Mouse (Mus musculus): ENCODE data around the gene Slc13a3.

The Slc13a3 gene

DNA sequence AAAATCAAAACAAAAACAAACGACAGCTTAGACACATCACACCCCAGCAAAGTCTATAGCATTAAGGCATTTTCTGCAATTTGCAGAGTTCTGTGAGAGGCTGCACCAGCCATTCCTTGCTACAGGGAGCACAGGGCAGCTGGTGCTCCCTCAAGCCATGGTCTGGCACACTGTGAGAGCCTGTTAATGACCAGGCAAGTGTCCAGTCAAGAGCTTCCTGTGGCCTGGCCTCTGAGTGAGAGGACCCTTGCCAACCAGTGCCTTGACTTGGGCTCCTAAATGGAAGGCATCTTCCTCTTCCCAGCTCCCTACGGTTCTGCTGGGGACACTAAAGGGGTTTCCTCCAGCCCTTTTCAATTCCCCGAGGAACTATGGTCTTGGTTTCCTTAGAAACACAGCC lies 59.1 kb downstream of the Slc13a3 start:
- DNase-seq (ENCODE audit: low spot score) = no peak

GRCm38 (mm10) chr2:165407700-165408301 lies 65.2 kb downstream of the Slc13a3 start:
- DNase-seq (ENCODE audit: low spot score) = no peak

DNA sequence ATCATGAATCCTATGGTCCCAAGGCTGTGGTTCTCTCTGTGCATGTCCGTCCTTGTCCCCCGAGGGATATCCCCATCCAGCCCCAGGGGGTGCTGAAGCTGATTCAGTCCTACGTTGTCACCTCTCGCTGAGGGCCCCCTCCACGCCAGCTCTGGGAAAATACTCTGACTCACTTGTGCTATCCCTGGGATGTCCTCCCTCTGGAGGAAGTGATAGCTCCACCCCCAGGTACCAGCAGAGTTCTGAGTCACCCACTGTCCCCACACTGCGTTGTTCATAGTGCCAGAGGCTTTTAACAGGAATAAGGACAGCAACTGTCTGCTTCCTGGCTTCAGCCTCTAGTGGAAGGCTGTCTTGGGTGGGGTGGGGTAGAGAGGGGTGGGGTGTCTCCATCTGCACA lies 67.7 kb downstream of the Slc13a3 start:
- DNase-seq (ENCODE audit: low spot score) = no peak

DNA sequence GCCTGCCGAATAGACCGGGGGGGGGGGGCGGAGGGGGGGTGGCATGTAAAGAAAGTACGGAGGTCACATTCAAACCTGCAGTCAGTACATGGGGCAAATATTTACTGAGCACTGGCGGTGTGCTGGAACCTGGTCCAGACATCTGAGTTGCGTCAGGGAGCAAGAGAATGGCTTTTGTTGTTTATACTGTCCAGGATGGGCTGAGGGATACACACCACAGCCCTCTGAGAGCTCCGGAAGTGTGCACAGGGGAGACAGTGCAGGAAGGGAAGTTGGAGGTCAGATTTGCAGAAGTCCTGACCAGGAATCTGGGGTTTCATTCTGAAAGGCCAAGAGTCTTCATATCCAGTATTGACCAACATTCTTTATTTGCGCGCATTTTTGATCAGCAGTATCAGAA lies 68.1 kb downstream of the Slc13a3 start:
- DNase-seq (ENCODE audit: low spot score) = no peak

DNA sequence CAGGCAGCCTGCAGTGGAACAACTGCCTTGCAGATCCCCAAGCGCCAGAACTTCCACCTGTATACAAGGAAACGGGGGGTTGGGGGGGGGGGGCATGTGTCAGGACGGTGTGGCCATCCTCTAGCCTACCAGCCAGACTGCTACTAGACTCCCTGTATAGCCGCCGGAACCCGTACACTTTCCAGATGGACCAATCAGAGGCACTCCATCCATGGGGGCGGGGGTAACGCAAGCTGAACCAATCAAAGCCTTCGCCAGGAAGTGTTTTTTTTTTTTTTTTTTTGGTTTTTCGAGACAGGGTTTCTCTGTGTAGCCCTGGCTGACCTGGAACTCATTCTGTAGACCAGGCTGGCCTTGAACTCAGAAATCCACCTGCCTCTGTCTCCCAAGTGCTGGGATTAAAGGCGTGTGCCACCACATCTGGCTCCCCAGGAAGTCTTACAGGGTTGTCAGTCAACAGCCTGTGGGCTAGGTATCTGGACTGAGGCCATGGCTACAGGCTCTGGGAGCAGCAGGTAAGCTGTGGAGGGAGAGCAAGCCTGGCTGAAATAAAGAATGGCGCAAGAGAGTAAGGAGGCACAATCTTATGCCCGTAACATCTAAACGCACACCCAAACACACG lies 74.8 kb downstream of the Slc13a3 start:
- no peak for DNase-seq (ENCODE audit: low spot score)

DNA sequence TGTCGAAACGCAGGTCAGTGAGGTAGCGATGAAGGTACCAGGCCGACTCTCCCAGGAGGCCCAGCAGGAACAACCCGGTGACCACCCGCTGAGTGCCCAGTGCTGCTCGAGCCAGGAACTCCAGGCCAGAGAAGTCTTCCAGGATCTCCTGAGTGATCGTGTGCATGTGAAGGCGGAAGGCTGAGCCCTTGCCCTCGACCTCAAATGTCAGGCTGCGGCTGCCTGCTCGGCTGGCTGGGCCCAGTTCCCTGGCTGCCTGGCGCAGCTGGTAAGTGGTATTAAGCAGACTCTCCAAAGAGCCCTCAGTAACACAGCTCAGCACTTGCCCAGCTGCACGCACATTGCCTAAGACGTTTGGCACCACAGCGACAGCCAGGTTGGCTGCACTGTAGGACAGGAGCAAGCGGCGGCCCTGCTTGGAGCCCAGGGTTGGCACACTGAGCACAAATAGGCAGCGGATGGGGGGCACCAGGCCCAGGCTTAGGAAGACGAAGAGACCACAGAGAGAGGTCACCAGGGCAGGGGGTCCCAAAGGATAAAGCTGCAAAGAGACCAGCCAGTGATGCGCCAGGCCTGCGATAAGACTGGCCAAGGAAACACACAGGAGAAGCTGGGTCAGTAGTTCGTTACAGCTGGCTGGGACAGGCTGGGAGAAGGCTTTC lies 75.4 kb downstream of the Slc13a3 start:
- DNase-seq (ENCODE audit: low spot score) = no peak

- no peak for DNase-seq (ENCODE audit: low spot score)
Observed at GRCm38 (mm10) chr2:165396831-165397501, 76.1 kb downstream of the Slc13a3 start.

- no peak for DNase-seq (ENCODE audit: low spot score)
Observed at GRCm38 (mm10) chr2:165392156-165392555, 80.9 kb downstream of the Slc13a3 start.

GRCm38 (mm10) chr2:165391561-165391960 lies 81.5 kb downstream of the Slc13a3 start:
- no peak for DNase-seq (ENCODE audit: low spot score)

DNA sequence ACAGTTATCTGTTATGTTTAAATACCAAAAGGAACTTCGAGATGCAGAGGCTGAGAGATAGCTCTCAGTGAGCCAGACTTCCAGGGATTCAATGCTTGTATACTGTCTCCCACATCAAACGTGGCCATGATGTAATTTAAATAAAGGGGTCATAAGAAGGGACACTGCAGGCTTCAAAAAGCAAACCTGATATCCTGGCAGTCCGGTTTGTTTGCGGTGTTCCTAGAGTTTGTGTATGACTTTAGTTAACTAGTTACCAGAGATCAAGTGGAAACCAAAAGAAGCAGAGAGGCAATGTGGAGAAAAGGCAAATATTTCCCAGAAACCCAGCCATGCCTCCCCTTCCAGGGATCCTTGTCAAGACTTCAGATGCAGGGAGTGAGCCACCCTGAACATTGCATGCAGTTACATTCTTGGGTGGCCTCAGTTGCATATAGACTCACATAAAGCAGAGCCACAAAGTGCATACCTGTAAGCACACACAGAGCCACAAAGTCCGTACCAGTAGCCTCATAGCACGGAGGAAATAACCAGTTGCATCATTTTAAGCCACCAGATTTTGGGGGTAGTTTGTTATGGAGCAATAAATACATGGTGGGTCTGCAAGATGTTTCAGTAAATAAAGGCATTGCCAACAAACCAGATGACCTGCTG lies 83.6 kb downstream of the Slc13a3 start:
- no peak for DNase-seq (ENCODE audit: low spot score)

DNA sequence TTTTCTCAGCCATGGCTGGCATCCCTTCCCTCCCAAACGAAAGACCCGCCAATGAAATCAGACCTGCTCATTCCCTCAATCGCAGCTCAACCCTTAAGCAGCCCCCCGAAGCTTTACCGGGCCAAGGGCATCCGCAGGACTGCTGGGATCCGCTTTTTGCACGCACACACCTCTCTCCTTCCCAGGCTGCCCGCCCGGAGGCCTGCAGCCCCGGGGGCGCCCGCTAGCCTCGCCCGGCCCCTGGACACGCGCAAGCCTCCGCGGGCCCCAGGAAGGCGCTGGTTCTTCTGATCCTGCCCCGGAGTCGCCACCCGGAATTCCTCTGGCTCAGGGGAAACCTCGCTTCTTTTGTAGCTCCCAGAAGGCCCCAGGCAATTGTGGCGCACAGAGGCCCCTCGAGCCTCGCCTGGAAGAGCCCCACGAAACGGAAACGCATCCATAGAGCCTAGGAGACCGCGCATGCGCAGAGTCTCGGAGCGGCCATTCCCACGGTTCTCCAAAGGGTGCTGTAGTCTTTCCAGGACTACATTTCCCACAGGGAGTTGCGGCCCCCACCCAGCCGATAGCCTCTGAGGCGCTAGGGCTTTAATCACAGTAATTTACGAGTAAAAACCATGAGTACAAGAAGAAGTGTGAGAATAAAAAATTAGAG lies 85.1 kb downstream of the Slc13a3 start, which contains the start of gene Zfp334:
Zfp334 (minus strand) TSS at position 416 of the 652 bp plus-strand sequence.
- DNase-seq (ENCODE audit: low spot score) = peak; percentile 88

GRCm38 (mm10) chr2:165387370-165387769 lies 85.7 kb downstream of the Slc13a3 start:
- no peak for DNase-seq (ENCODE audit: low spot score)

DNA sequence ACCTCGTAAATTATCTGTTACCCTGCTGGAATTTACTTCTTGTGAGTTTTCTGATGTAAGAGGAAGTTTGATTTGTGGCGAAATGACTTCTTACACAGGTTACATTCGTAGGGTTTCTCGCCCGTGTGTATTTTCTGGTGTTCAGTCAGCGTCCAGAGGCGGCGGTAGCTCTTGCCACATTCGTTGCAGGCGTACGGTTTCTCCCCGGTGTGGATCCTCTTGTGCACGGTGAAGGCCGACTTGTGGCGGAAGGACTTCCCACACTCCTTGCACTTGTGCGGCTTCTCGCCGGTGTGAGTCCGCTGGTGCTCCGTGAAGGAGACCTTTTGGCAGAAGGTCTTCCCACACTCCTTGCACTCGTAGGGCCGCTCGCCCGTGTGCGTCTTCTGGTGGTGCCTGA lies 93.0 kb downstream of the Slc13a3 start:
- DNase-seq (ENCODE audit: low spot score) = no peak

GRCm38 (mm10) chr2:165376001-165376400 lies 97.0 kb downstream of the Slc13a3 start:
- no peak for DNase-seq (ENCODE audit: low spot score)

DNA sequence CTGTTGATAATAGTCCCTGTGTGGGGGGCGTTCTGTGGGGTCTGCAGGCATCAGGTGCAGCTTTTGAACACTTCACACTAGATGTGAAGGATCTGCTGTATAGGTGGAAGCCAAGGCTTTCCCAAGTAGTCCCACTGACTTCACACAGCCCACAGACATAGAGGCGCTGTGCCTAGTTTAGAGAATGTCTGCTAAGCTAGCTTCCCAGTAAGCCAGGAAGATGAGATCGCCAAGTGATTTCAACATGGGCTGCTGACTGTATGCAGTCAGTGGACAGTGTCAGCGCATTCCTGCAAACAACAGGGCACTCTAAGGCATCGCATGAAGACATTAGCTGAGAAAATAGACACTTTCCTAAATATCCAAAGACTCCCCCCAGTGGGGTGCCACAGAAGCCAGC lies 97.6 kb downstream of the Slc13a3 start:
- no peak for DNase-seq (ENCODE audit: low spot score)

GRCm38 (mm10) chr2:165371066-165371465 lies 102.0 kb downstream of the Slc13a3 start:
- DNase-seq (ENCODE audit: low spot score) = no peak

GRCm38 (mm10) chr2:165370348-165370747 lies 102.7 kb downstream of the Slc13a3 start:
- no peak for DNase-seq (ENCODE audit: low spot score)

GRCm38 (mm10) chr2:165368496-165368895 lies 104.5 kb downstream of the Slc13a3 start, which contains the start of gene Zfp663:
Gene Zfp663 (minus strand): TSS chr2:165368729.
- DNase-seq (ENCODE audit: low spot score) = no peak

DNA sequence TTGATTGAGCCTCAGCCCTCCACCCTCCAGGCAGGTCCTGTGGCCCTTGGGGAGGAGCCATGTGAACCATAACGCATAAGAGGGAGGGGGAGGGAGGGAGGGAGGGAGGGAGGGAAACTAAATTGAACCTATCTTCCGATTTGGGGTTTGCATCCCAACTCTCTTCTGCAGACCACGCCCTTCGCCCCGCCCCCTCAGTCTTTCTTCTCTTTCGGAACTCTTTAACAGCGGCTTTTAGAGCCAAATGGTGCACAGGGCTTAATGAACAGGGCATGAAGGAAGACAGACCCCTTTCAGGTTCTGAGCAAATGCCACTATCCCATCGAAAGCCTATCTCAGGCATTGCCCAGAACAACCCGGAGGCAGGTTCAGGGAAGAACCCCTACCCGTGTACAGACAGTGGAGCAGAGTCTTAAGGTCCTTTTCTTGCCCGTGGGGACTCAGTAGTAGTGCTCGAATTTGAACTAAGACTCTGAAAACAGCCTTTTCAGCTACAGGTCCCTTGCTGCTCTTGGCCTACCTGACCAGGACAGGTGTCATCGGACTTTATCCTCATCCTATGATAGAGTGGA lies 105.1 kb downstream of the Slc13a3 start:
- DNase-seq (ENCODE audit: low spot score) = no peak

DNA sequence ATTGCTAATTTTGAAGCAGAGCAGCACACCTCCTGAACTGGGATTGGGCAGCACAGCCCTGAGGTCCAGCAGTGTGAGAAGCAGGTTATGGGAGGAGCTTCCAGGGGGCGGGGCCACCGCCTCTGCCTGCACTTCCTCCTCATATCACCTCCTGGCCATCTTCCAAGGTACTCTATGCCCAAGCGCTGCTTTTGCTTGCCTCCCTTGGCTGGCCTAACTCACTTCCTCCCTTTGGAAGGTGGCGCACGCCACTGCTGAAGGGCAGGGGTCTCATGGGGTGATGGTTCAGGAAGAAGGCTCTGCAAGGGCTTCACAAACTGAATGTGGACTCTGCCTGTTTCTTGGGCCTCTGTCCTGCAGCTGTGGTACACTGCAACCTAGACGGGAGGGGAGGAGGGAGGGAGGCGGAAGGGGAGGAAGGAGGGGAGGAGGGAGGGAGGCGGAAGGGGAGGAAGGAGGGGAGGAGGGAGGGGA lies 105.9 kb downstream of the Slc13a3 start:
- no peak for DNase-seq (ENCODE audit: low spot score)
